Mouse (Mus musculus) hindbrain, embryonic 14.5 days (tissue): ENCODE data around the gene Smad1. TPM values are rescaled to one million over a fixed set of nuclear protein-coding genes. Genes with fewer than 3 reads are reported as not detected.
"Not testable (repeated sequence)": the region's sequence is repeated elsewhere in the genome, so short reads cannot be mapped to it uniquely, and the experiment has no call there.

Experiments used
- ATAC-seq: fragments of 200-750 bp; cut with Nextera tagmentation; 2 replicates; pipeline ENCODE4 v1.8.0; 2017; ENCODE audit warnings: moderate number of reproducible peaks, mild to moderate bottlenecking, moderate TSS enrichment, moderate library complexity; ENCODE audit not compliant: low FRiP score
- DNase-seq: peaks from one replicate; pipeline ENCODE4 v3.0.0-alpha.2; 2015; ENCODE audit warnings: low spot score
- H3K27ac ChIP-seq: fragments of 300-500 bp; sonication (generic); 2 replicates; pipeline ENCODE4 v1.5.1; 2014; ENCODE audit warnings: mild to moderate bottlenecking, moderate library complexity
- H3K27me3 ChIP-seq: fragments of 300-500 bp; sonication (generic); 2 replicates; pipeline ENCODE4 v1.6.1; 2014; ENCODE audit warnings: mild to moderate bottlenecking, low read length, mixed read lengths; ENCODE audit not compliant: control insufficient read depth, insufficient read depth
- H3K36me3 ChIP-seq: fragments of 300-500 bp; sonication (generic); replicated peaks from 2 replicates; pipeline ENCODE4 v1.6.1; 2014; ENCODE audit not compliant: control insufficient read depth, insufficient read depth
- H3K4me1 ChIP-seq: fragments of 300-500 bp; sonication (generic); replicated peaks from 2 replicates; pipeline ENCODE4 v1.6.1; 2014; ENCODE audit warnings: antibody characterized with exemption, low read length, mixed read lengths; ENCODE audit not compliant: control insufficient read depth, insufficient read depth
- H3K4me2 ChIP-seq: fragments of 300-500 bp; sonication (generic); replicated peaks from 2 replicates; pipeline ENCODE4 v1.6.1; 2014; ENCODE audit warnings: mild to moderate bottlenecking, moderate library complexity
- H3K4me3 ChIP-seq: fragments of 300-500 bp; sonication (generic); replicated peaks from 2 replicates; pipeline ENCODE4 v1.5.1; 2014; ENCODE audit warnings: mild to moderate bottlenecking, low read length
- H3K9ac ChIP-seq: fragments of 300-500 bp; sonication (generic); 2 replicates; pipeline ENCODE4 v1.6.1; 2014
- H3K9me3 ChIP-seq: fragments of 300-500 bp; sonication (generic); 2 replicates; pipeline ENCODE4 v1.6.1; 2016; ENCODE audit warnings: low read length; ENCODE audit not compliant: control insufficient read depth
- WGBS: fragments of 180-500 bp; shearing (Covaris S2); extraction: QIAGEN DNeasy Blood & Tissue Kit; methylation state at CpG from one replicate; pipeline ENCODE4 v1.1.7; 2014; 5-methylcytosine and 5-hydroxymethylcytosine counted together
- polyA plus RNA-seq: library from polyadenylated mRNA; unstranded; fragments of >200 nt; fragmentation: Nextera tagmentation; extraction: Ambion mirVana; gene quantifications from 2 replicates; pipeline ENCODE4 v1.2.1, GENCODE M21; 2014

Smad1 gene
- 75.5 and 84.3 TPM in 2 replicates for polyA plus RNA-seq

DNA sequence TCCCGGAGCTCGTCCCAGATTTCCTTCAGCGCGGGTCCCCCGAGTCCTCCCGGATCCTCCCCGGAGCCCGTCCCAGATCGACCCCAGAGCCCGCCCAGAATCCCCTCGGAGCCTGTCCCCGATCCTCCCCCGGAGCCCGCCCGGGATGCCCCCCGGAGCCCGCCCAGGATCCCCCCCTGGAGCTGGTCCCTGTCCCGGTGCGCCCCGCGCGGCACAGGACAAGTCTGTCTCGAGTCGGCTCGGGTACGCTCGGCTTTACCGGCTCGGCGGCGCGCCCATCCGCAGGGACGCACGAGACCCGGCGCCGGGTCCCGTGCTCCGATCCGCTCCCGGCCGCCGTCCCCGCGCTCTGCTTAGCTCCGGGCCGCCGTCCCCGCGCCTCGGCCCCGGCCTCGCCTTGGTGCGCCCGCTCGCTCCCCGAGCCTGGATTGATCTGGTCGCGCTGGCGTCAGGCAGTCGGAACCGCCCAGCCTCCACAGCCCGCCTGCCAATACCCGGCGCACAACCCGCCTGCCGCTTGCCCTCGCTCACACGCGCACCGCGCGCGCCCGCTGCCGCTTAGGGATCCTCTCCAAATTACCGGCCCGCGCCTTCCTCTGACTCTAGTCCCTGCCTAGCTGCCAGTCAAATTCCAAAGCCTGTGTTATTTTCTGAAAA is at the start of gene Smad1:
Gene Smad1, minus strand, starts transcription at position 525 of the 657 bp plus-strand sequence.
- ATAC-seq = peak; percentile 94

GRCm38 (mm10) chr8:79447260-79447853 is 48.0 kb upstream of the Smad1 start:
- H3K4me1 ChIP-seq = no peaks in the 10 kb centered on the region
- H3K9ac ChIP-seq = no peak overlapping the region
- H3K4me3 ChIP-seq = no peak overlapping the region
- ATAC-seq = no peak
- no peak overlapping the region for H3K27ac ChIP-seq
- H3K36me3 ChIP-seq = no peaks in the 10 kb centered on the region
- DNase-seq = no peak
- H3K27me3 ChIP-seq = no peaks in the 10 kb centered on the region
- 89% methylated on average over 10 of the region's 10 CpGs for WGBS
- no peak overlapping the region for H3K4me2 ChIP-seq
- no peaks in the 10 kb centered on the region for H3K9me3 ChIP-seq

More for the DNA sequence above, at the start of gene Smad1:
- Histone ChIP-seq H3K27me3 (no peaks in the 10 kb centered on the region), H3K9me3 (no peaks in the 10 kb centered on the region), H3K27ac (peak within 1 kb of the TSS; percentile 93), H3K36me3 (no peaks in the 10 kb centered on the region), H3K4me1 (peaks cover 25% of the 10 kb centered on the region), H3K4me2 (peak within 1 kb of the TSS; percentile 56), H3K4me3 (peak within 1 kb of the TSS; percentile 73), H3K9ac (peak within 1 kb of the TSS; percentile 99)
- peak; percentile 95 for DNase-seq
- WGBS = under 1% methylated on average over 65 of the region's 80 CpGs

DNA sequence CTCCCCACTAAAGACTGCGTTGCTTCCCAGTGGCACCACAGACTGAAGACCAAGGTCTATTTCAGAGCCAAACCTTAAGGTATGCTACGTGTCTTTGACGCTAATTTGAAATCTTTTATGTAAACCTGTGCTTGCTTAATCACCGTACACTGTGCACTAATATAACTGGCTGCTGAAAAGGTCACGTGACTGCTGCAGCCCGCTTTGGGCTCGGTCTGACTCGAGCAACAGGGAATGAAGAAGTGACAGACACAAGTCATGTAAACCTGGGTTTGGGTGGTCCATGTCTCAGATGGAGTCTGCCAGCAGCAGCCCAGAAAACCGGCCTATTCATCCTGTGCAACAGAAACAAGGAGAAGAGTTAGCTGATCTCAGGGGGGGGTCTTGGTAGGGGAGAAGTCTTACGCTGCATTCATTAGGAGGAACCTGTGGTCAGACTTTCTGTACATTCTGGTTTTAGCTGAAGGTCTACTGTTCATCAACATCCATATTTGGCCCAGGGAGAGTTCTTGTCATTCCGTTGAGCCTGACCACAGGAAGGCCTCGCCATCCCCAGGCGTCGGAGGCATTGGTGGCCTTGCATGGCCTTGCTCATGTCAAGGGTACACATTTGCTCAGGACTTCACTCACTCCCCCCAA is 44.3 kb upstream of the Smad1 start:
- ATAC-seq (no peak), DNase-seq (no peak)
- WGBS = 81% methylated on average over 14 of the region's 14 CpGs

DNA sequence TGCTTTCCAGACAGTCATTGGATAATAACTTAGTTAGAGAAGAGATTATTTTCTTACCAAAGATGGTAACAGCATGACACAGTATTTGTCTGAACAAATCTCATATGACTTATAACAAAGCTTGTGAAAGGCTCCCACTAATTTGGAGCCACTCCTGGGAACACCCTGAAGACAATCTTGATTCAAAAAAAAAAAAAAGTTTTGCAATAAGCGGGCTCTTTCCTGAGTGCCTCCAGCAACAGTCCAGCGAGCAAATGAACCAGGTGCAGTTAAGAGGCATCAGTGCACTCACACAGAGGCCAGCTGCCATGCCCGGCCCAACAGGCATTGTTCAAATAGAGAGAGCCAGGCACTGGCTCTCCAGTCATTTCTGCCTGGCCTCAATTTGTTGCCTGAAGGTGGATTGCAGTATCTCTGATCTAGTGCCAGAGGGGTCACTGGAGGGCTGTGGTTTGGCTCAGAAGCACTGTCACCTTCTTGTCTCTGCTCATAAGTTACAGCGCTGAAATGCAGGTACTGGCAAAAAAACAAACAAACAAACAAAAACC is 34.7 kb upstream of the Smad1 start:
- no peak overlapping the region for H3K9ac ChIP-seq
- no peak overlapping the region for H3K4me3 ChIP-seq
- H3K4me1 ChIP-seq = no peaks in the 10 kb centered on the region
- no peak for DNase-seq
- H3K36me3 ChIP-seq = no peaks in the 10 kb centered on the region
- no peak for ATAC-seq
- H3K9me3 ChIP-seq = no peaks in the 10 kb centered on the region
- no peak overlapping the region for H3K27ac ChIP-seq
- no peak overlapping the region for H3K4me2 ChIP-seq
- H3K27me3 ChIP-seq = no peaks in the 10 kb centered on the region
- 40% methylated on average over 4 of the region's 4 CpGs for WGBS

More for the DNA sequence above, 44.3 kb upstream of the Smad1 start:
- H3K27ac ChIP-seq = no peak overlapping the region
- H3K4me2 ChIP-seq = no peak overlapping the region
- no peak overlapping the region for H3K9ac ChIP-seq
- H3K4me1 ChIP-seq = no peaks in the 10 kb centered on the region
- H3K4me3 ChIP-seq = no peak overlapping the region
- H3K9me3 ChIP-seq = no peaks in the 10 kb centered on the region
- no peaks in the 10 kb centered on the region for H3K27me3 ChIP-seq
- H3K36me3 ChIP-seq = no peaks in the 10 kb centered on the region

- H3K36me3 ChIP-seq = no peaks in the 10 kb centered on the region
- H3K9me3 ChIP-seq = no peaks in the 10 kb centered on the region
- 0 out of 2 replicates have a peak, but pooled peaks have one; percentile 46 for ATAC-seq
- H3K27ac ChIP-seq = no peak overlapping the region
- no peak overlapping the region for H3K4me3 ChIP-seq
- H3K4me1 ChIP-seq = no peaks in the 10 kb centered on the region
- no peak overlapping the region for H3K4me2 ChIP-seq
- WGBS = 78% methylated on average over 5 of the region's 5 CpGs
- no peaks in the 10 kb centered on the region for H3K27me3 ChIP-seq
- no peak overlapping the region for H3K9ac ChIP-seq
- DNase-seq = no peak
Observed at GRCm38 (mm10) chr8:79414907-79415306, 15.6 kb upstream of the Smad1 start.

DNA sequence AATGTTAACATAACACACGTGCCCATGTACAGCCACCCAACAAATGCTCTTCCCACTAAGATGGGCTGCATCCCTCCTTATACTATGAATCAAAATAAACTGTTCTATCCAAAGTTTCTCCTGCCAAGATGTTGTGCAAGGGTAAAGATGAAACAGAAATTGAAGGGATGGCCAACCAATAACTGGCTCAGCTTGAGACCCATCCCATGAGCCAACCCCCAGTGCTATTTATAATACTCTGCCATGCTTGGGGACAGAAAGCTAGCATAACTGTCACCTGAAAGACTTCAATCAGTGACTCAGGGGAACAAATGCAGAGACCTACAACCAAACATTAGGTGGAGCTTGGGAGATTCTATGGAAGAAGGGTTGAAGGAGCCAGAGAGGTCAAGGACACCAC is 11.2 kb upstream of the Smad1 start:
- Histone ChIP-seq H3K9ac (no peak overlapping the region), H3K27me3 (no peaks in the 10 kb centered on the region)

GRCm38 (mm10) chr8:79407356-79407755 is 8.0 kb upstream of the Smad1 start:
- 76% methylated on average over 1 of the region's 1 CpGs for WGBS
- H3K27me3 ChIP-seq, H3K4me1 ChIP-seq, H3K27ac ChIP-seq, ATAC-seq, H3K4me2 ChIP-seq, H3K9ac ChIP-seq, H3K9me3 ChIP-seq, H3K36me3 ChIP-seq, H3K4me3 ChIP-seq, DNase-seq: not testable (repeated sequence)

More for the DNA sequence above, 11.2 kb upstream of the Smad1 start:
- H3K9me3 ChIP-seq = 0 out of 2 replicates have a peak, but pooled peaks cover 4% of the 10 kb centered on the region
- no peaks in the 10 kb centered on the region for H3K4me1 ChIP-seq
- WGBS = 78% methylated on average over 1 of the region's 1 CpGs
- no peak overlapping the region for H3K4me3 ChIP-seq
- H3K36me3 ChIP-seq = no peaks in the 10 kb centered on the region
- DNase-seq (no peak), ATAC-seq (no peak)
- no peak overlapping the region for H3K27ac ChIP-seq
- H3K4me2 ChIP-seq = no peak overlapping the region

- ATAC-seq = no peak
- WGBS = 59% methylated on average over 6 of the region's 6 CpGs
- H3K36me3 ChIP-seq = no peaks in the 10 kb centered on the region
Observed at GRCm38 (mm10) chr8:79404895-79405557, 5.7 kb upstream of the Smad1 start.

DNA sequence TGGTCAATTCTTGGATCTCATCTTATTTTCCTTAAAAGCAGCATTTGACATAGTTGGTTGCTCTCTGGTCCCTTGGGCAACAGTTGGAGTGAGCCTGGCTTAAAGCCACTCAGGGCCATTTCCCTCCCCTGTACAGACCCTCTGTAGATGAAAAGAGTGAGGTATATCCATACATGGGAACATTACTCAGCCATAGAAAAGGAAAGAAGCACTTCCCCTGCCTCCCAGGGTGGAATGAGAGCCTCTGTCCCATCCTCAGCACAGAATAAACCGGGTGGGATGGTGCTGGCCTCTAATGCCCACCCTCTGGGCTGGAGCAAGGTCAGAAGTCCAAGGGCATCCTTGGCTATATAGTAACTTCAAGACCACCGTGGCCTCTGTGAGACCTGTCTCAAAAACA is 1.4 kb upstream of the Smad1 start:
- 72% methylated on average over 2 of the region's 2 CpGs for whole genome bisulfite sequencing
- Histone ChIP-seq H3K4me3 (no peak overlapping the region), H3K27me3 (no peaks in the 10 kb centered on the region), H3K9ac (no peak overlapping the region), H3K36me3 (no peaks in the 10 kb centered on the region), H3K4me1 (peaks cover 19% of the 10 kb centered on the region), H3K4me2 (no peak overlapping the region), H3K9me3 (no peaks in the 10 kb centered on the region), H3K27ac (no peak overlapping the region)
- ATAC-seq (no peak), DNase-seq (no peak)

More at GRCm38 (mm10) chr8:79404895-79405557, 5.7 kb upstream of the Smad1 start:
- Histone ChIP-seq H3K9ac (no peak overlapping the region), H3K27me3 (no peaks in the 10 kb centered on the region), H3K4me3 (no peak overlapping the region), H3K9me3 (0 out of 2 replicates have a peak, but pooled peaks cover 4% of the 10 kb centered on the region), H3K27ac (no peak overlapping the region), H3K4me1 (no peaks in the 10 kb centered on the region), H3K4me2 (no peak overlapping the region)
- no peak for DNase-seq
